Mouse (Mus musculus) heart, adult 8-10 months (tissue): ENCODE results near the gene Ppm1m. TPM values are rescaled to one million over a fixed set of nuclear protein-coding genes. Genes with fewer than 3 reads are reported as not detected.
A peak's percentile ranks its signal among the peaks of the same experiment; 100 is the strongest.

Experiments used
- DNase-seq: peaks from one replicate; pipeline ENCODE4 v3.0.0; 2022; ENCODE audit warnings: low spot score
- microRNA-seq: library from miRNA; unstranded; fragments of <30 nt; microRNA quantifications from one replicate; pipeline ENCODE4 v1.2.0, GENCODE M21; 2022
- total RNA-seq, 4 experiments: library from RNA; stranded (reverse); gene quantifications; 2 replicates each; pipeline ENCODE4 v1.2.4; 2022

Ppm1m gene
- total RNA-seq, 4 experiments from 2014 or later = 9.4 to 12.8 (median 12.3) TPM

DNA sequence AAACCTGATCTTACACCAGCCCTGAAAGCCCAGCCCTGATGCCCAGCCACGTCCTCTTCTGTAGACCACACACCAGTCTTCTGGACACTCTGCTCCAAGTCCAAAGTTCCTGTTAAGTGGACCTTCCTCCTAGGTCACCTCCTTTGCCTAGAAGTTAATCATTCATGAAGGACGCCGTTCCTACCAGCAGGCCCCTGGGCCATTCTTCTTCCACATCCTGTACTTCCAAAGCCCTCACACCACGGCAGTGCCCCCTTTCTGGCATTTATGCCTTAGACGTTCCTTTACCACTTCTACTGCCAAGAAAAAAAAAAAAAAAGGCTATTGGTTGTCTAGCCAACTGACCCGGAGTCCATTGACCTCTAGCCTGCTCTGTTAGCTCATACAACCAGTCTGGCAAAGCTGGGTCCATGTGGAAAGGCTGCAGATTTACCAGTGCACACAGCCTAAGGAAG lies 41.5 kb downstream of the Ppm1m start, which contains the start of gene Glyctk:
Glyctk (minus strand) TSS at position 102 of the 455 bp plus-strand sequence.
- no peak for DNase-seq

DNA sequence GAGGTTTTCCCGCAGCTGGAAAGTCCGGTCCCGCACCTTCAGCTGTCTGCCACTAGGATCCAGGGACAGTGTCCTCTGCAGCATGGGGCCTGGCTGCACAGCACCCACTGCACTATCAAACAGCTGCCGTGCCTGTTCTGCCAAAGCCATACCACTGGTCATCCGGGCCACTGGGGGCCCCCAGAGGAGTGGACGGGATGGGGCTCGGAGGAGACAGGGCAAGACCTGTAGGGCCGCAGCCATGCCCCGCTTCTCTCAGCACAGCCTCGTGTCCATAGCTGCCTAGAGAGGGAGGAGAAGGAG lies 42.0 kb downstream of the Ppm1m start:
- no peak for DNase-seq

DNA sequence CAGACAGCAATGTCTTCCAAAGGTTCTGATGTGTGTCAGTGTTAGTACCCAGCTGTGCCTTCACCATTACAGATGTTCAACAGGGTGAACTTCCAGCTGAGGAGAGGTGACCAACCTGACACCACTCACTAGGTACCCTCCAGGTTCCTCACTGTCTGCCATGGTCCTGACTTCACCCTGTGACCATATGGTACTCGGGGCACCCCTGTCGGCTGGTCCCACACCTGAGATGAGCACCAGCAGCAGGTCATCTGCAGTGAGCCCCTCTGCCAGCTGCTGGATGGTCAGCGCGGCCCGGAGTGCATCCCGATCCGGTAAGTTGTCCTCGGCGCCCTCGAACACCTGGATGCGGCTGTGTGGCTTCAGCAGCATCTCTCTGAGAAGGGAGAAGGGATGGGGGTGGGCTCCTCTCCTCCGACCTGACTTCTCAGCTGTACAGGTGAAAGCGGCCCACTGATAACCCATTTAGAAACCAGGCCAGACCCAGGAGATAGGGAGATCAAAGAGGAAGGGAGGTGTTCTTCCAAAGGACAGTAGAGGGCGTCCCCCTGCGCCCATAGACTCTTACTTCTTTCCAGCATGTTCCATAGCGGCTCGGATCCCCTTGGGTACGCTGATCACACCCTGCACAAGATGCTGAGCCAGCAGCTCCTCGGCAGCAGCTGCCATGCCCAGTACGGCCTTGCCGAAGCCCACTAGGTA lies 42.5 kb downstream of the Ppm1m start:
- no peak for DNase-seq

DNA sequence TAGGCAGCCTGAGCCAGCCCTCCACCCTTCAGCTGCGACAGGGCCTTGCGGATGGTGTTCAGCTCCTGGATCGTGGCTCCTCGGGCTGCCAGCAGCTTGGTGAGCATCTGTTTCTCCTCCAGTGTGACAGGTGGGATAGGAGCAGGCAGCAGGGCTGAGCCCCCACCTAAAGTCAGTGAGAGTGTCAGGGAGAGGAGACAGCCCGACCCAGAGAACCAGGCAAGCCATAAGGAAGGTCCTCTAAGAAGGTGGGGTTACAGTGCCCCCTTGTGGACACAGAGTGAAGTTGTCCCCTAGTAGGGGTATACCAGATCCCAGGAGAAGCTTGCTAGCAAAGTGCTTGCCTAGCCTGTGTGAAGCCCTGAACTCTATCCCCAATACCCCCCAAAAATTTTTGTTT lies 43.1 kb downstream of the Ppm1m start:
- peak; percentile 38 for DNase-seq

DNA sequence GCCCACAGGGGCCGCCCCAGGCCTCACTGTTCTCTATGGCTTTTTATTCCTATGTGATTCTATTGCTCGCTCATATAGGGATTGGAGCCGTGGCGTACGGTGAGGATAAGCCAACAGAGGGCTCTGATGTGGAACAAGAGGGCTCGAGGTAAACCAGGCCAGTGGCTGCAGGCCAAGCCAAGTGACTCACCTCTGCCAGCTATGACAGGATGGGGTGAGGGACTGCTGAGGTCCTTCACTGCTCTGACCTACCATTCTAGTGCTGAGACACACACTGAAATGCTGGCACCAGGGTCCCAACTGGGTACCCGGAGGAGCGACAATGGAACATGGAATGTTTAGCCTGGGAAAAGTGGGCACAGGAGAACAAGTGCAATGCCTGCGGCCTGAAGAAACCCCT lies 45.4 kb downstream of the Ppm1m start:
- DNase-seq = no peak

DNA sequence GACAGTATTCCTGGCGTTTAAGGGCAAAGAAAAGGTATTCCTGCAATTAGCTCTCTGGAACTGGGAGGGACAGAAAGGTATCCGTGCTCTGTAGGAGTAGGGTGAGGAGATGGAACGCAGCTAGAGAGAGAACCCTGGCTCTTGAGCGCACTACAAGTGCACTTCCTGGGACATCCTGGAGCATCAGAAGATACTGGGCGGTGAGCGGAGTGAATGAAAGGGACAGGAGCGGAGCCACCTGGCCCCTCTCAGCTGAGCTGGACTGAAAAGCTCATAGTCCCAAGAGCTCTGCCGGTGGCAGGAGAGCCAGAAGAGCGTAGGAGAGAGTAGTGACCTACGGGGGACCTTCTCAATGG lies 50.2 kb downstream of the Ppm1m start:
- no peak for DNase-seq

DNA sequence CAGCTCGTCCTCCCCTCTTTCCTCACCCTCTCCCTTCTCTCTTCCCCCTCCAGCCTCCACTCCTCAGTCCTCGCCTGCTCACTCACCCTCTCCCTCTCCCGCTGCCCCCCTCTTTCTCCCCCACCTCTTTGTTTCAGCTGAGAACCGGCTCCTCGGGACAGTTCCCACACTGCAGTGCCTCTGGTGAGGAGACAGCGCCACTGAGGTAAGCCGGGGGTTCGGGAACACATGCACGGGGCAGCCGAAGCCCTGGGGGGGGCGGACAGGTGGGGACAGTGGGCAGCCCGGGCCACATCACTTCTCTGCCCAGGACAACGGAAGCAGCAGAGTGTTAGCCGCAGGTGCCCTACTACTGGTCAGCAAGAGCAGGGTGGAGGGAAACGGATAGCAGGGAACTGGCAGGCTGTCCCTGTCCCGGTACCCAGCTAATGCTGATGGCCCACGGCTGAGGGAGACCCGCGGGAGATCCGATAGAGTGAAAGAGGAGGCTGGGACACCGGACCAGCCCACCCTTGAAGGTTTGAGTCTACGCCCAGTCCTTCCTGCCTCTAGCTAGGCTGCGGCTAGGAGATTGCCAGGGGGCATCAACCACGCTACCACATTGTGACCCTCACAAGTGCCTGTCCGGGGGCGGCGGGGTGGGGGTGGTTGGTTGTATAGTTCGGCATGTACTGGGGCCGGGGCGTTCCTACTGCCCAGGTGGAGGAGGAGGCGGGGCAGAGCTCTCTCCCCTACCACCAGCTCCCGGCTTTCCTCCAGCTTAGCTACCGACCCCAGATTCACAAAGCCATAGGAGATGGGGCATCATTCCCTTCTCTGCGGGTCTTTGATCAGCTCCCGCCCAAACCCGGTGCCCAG lies 50.8 kb downstream of the Ppm1m start:
- no peak for DNase-seq

DNA sequence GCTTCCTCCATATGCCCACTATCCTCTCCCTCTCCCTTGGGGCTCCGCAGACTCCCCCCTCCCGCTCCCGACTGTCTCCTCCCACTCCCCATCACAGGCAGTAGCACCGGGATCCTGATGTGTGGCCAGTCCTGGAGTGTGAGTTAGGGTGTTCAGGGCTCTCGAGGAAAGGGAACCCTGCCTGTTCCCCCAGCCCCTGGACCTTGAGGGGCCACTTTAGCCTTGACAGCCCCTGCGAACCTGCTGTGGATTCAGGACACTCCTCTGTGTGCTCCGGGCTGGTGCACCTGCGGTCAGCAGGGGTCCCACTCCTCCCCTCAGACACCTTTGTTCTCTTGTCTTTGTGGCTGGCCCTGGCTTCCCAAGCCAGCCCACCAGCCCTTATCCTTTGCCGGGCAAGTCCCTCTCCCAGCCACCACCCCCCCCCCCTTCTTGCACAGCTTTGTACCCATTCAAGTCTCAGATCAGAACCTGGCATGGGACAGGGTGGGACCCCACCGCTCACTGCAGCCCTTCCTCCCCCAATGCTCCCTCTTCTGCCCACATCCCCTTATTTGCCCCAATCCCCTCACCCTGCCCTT lies 51.6 kb downstream of the Ppm1m start:
- DNase-seq = no peak

DNA sequence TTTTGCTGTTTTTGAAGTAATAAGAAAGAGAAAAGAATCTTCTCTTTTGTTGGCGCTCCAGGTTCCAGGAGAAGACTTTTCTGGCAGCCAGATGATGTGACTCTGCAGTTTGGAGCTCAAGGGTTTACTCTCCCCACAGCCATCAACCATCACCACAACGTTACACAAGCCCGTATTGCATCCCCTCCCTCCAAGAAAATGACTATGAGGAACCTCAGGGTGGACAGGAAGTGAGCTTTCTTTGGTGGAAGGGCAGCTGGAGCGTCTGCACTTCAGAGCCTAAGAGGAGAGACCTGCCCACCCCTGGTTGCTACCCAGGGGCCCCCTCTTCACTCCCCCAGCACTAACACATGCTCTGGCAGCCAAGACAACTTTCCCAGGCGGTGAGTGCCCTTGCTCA lies 52.3 kb downstream of the Ppm1m start:
- no peak for DNase-seq

DNA sequence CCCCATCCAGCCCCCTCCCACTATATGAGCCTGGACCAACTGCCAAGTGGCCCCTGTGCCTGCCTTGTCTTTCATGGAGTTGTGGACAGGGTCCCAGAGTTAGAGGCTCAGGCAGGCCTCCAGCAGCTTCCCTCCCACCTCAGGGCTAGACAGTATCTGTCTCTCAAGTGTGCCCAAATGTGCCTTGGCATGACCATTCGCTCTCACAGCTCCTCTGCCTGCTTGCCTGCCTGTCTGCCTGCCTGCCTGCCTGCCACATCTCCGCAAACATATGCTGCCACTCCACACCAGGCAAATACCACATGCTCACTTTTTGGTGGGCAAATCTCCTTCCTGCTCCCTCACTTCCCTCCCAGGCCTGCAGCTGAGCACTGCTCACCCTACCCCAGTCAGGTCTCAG lies 54.0 kb downstream of the Ppm1m start:
- no peak for DNase-seq

Small RNAs within 50 kb of the gene (microRNA-seq; reads per million reads assigned to microRNA genes)
- gene Mir135a-1 = not detected
- 103,982 reads per million, percentile 100 among the genes with 10 or more reads in this experiment for gene Mirlet7g

Other genes with a start within 250 kb of the Ppm1m start
- gene Col6a5, start 239.1 kb downstream of the Ppm1m start, total RNA-seq = under 1 TPM; 0.11 to 0.25 (median 0.18) TPM
- not detected for gene Col6a4, start 103.0 kb downstream of the Ppm1m start, total RNA-seq
- gene Glyctk, start 41.6 kb downstream of the Ppm1m start, total RNA-seq = 1 to 10 TPM; 1.5 to 2.6 (median 1.9) TPM
- 10 to 100 TPM; 29.6 to 38.5 (median 34.0) TPM for gene Wdr82, start 28.8 kb downstream of the Ppm1m start, total RNA-seq
- gene Twf2, start 3.4 kb upstream of the Ppm1m start, total RNA-seq = 100 to 1,000 TPM; 188 to 245 (median 236) TPM
- under 1 TPM; 0.33 to 0.57 (median 0.42) TPM for gene Tlr9, start 22.9 kb upstream of the Ppm1m start, total RNA-seq
- gene Alas1, start 48.9 kb upstream of the Ppm1m start, total RNA-seq = 100 to 1,000 TPM; 335 to 477 (median 407) TPM
- gene Poc1a, start 81.3 kb upstream of the Ppm1m start, total RNA-seq = 1 to 10 TPM; 3.2 to 4.9 (median 4.7) TPM
- gene Dusp7, start 168.9 kb upstream of the Ppm1m start, total RNA-seq = 10 to 100 TPM; 53.4 to 67.0 (median 62.7) TPM
- 100 to 1,000 TPM; 256 to 304 (median 274) TPM for gene Rpl29, start 229.7 kb upstream of the Ppm1m start, total RNA-seq
- gene Acy1, start 238.6 kb upstream of the Ppm1m start, total RNA-seq = 10 to 100 TPM; 23.1 to 28.9 (median 25.7) TPM
- gene Abhd14b, start 247.7 kb upstream of the Ppm1m start, total RNA-seq = 10 to 100 TPM in 2 of 4 experiments, 1 to 10 TPM in 2; 6.0 to 11.8 (median 9.6) TPM
- gene Abhd14a, start 247.9 kb upstream of the Ppm1m start, total RNA-seq = 10 to 100 TPM; 17.5 to 20.6 (median 19.5) TPM